Mouse (Mus musculus): ENCODE measurements at regions not wholly inside any gene's neighbourhood (a gene's known extent, or its start where the extent isn't known, plus 50 kb on each side); places are given as distances from the start of the nearest gene placed in this dataset.

GRCm38 (mm10) chr15:93705109-93705508 lies 109.4 kb upstream of the Prickle1 start:
- DNase-seq (ENCODE audit: low spot score), result no peak

DNA sequence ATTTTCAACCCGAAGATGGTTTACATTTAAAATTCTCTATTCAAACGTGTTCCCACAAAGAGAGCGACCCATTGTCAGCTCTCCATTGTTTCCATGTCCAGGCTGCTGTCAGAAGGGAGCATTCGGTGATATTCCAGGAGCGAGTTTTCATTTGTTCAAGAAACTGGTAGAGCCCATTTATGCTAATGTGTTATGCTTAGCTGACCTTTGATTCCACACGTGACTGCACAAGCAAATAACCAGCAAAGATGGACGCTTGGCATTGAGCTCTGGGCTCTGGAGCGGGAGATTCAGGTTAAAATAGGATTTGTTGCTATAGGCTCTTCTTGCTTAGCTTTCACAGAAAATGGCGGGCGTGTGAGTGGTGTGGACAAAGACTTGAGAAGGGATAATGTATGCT lies 105.3 kb upstream of the Prickle1 start:
- DNase-seq (ENCODE audit: low spot score), result no peak

DNA sequence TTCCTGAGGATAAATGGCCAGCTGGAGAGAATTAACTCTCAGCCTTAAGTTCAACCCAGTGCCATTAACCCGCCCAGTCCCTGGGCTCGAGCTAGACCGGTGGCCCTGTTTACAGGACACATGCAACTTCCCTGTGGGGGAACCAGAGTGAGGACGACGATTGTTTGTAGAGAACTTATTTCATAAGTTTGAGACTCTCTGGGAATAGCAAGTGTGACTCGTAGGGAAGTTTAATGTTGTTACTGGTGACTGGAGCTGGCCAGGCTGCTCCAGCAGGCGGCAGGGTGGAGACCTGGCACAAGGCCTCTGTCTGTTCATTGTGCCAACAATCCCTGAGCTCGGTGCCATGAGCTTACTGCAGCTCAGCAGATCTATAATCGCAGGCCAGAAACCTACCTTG lies 104.3 kb upstream of the Prickle1 start:
- DNase-seq (ENCODE audit: low spot score), result no peak

GRCm38 (mm10) chr15:93698182-93698822 lies 102.6 kb upstream of the Prickle1 start:
- DNase-seq (ENCODE audit: low spot score), result peak; percentile 38

- DNase-seq (ENCODE audit: low spot score), result no peak
Observed at GRCm38 (mm10) chr15:93690717-93691116, 95.0 kb upstream of the Prickle1 start.

- DNase-seq (ENCODE audit: low spot score), result no peak
Observed at GRCm38 (mm10) chr15:93690011-93690410, 94.3 kb upstream of the Prickle1 start.

GRCm38 (mm10) chr15:93686385-93686784 lies 90.7 kb upstream of the Prickle1 start:
- DNase-seq (ENCODE audit: low spot score), result no peak

DNA sequence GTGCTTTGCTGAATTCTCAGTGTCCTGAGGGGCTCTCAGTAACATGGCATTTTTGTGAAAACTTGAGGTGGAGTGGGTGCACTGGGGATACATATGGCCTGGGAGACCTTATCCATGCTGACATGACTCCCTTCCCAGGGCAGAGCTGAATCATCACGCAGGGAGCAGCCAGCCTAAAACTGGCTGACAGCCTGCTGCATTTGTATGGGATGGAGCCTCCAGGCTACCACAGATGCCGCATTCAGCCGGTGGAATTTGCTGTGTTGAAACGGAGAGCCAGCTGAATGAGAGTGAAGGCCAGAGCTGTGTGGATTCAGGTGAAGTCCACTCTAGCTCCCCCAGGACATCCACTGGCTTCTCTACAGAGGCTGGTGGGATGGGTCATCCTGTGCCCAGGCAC lies 85.9 kb upstream of the Prickle1 start:
- DNase-seq (ENCODE audit: low spot score), result no peak

DNA sequence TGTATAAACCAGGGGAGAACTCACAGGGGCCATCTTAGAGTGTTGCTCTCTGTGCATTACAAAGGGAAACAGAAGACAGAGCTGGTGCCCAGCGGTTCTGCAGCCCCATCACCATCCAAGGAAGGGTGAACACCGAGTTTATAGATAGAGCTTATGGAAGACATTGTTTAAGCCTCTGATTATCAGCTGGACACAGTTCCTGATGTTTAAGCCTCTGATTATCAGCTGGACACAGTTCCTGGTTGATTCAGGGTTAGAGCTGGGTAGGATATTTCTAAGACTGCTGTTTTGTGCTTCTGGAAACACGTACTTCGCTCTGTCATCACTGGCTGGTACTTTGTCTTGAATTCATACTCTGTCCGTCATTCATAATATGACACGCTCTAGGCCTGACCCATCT lies 79.9 kb upstream of the Prickle1 start:
- no peak for DNase-seq (ENCODE audit: low spot score)

- no peak for DNase-seq (ENCODE audit: low spot score)
Observed at GRCm38 (mm10) chr15:93673976-93674375, 78.3 kb upstream of the Prickle1 start.

DNA sequence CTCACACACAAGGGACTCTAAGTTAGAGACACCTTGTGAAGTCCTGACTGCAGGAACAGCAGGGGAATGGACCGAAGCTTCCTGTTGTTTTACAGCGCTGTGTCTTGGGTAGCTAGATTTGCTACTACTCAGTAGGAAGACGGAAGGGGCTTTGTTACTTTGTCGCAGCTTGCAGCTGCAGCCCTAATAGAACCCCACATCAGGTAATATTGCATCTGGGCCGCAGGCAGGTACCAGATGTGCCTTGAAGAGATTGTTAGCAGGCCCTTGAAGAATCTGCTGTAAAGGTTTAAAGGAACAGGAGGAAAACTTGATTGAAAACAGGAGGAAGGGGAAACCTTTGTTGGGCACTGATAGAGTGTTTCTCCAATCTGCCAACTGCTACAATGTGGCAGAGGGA lies 68.2 kb upstream of the Prickle1 start:
- no peak for DNase-seq (ENCODE audit: low spot score)

- DNase-seq (ENCODE audit: low spot score), result no peak
Observed at GRCm38 (mm10) chr15:93662601-93663000, 66.9 kb upstream of the Prickle1 start.

DNA sequence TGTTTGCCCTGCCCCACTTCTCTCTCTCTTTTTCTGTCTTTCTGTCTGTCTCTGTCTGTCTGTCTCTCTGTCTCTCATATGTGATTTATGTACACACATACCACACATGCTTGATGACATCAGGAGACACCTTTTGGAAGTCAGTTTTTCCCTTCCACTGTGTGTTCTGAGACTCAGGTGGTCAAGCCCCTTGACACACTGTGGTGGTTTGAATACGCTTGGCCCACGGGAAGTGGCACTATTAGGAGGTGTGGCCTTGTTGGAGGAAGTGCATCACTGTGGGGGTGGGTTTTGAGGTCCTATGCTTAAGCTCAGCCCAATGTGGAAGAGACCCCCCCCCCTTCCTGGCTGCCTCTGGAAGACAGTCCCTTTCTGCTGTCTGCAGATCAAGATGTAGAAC lies 66.1 kb upstream of the Prickle1 start:
- no peak for DNase-seq (ENCODE audit: low spot score)

DNA sequence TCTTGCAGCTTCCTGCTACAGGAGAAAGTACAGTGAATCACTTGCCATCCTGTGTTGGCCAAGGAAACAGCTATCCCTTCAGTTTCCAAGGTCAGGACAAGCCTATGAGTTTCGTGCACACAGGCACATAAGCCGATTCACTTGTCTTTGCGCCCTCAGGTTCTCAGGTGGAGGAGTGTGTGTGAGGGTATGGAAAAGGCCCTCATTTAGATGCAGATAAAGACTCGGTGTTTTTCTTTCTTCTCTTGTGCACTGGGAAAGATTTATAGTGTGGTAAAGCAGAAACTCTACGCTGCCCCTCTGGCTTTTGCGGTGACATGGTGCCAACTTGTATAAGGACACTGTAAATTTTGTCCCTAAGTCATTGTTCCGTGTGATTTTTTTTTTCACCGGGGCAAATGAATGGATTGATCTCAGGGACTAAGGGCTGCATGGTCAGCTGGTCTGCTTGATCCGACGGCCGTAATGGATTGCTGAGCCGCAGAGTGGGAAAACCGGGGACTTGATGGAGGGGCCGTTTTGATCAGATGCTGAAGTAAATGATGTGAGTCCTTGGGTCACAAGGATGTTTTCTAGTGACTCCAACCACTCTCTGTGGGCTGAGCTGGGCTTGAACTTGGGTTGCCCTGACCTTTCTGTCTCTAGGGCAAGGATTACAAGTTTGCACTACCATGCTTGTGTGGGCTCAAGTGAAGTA lies 65.4 kb upstream of the Prickle1 start:
- no peak for DNase-seq (ENCODE audit: low spot score)

GRCm38 (mm10) chr15:93657171-93657570 lies 61.5 kb upstream of the Prickle1 start:
- no peak for DNase-seq (ENCODE audit: low spot score)

- no peak for DNase-seq (ENCODE audit: low spot score)
Observed at GRCm38 (mm10) chr15:93656713-93657112, 61.0 kb upstream of the Prickle1 start.

DNA sequence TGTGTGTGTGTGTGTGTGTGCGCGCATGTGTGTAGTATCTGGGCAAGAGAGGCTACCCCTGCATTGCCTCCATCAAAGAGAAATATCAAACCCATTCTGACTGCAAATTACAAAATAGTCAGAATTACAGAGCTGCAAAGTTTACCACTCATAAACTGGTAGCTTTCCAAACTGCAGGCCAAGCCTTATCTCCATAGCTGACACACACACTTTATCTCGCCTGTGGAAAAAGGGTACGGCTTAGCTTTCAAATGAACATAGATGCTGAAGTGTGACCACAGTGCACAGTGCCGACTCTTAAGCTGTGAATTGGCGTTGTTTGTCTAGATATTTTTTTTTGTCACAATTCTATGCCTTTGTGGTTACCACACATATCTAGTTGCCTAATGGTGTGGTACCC lies 60.1 kb upstream of the Prickle1 start:
- no peak for DNase-seq (ENCODE audit: low spot score)

DNA sequence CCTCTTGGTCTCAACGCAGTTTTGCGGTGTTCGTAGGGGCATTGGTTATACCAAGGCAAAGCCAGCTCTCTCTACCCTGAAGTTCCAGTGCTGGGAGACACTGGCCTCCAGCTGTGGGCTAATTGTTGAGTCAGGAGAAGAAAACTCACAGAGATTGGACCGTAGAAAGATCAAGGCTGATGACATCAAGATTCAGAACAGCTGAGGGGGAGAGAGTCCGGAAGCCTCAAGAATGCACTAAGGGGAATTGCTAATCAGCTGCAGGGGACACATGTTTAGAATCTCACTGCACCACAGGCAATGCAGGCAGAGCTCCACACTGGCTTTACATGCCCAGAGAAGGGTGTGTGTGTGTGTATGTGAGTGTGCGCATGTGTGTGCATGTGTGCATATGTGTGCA lies 59.6 kb upstream of the Prickle1 start:
- DNase-seq (ENCODE audit: low spot score), result no peak

- no peak for DNase-seq (ENCODE audit: low spot score)
Observed at GRCm38 (mm10) chr15:93653378-93653777, 57.7 kb upstream of the Prickle1 start.

DNA sequence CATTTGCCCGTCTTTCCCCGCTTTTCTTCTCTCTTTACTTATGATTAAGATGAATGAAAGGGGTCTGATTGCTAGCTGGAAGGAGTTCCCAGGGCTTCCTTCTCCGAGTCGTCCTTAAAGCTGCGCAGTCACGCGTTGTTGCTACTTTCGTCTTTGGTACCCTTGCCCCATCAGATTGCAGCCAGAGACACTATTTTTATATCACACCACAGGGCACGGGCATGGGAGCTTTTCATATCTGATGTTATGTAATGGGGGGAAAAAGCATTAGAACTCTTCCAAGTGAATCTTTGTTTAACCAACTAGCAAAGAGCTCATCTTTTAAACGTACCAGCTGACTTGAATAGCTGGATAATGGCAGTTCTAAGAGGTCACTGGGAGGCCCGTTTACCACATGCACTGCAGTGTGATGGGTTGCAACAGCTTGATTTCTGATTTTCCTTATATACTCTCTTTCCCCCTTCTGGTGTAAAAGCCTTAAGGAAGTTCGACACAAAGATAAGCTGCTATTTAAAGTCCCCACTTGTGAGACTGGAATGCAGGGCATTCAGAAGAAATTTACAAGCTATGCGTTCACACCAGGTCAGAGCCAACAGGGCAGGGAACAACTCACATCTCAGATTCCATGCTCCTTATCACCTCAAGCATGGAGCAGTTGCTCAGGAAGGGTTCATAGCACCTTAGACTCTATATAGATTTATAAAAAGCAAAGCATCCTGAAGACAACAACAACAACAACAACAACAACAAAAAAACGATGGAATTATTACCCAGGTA lies 55.5 kb upstream of the Prickle1 start:
- no peak for DNase-seq (ENCODE audit: low spot score)

DNA sequence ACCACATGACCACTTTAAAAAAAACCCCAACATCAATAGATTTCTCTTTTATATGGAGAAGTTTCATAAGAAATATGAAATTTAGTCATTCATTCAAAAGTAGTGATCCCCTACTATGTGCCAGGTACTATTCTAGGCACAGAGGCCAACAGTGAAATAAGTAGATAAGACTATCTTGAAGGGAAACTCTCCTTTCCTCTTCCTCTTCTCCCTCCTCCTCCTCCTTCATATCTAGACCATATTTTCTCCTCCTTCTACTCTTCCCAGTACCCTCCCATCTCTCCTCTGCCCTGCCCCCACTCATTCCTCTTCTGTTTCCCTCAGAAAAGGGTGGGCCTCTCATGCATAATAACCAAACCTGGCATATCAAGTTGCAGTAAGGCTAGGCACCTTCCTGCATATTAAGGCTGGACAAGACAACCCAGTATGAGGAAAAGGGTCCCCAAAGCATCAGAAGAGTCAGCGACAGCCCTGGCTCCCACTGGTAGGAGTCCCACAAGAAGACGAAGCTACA lies 54.4 kb upstream of the Prickle1 start:
- DNase-seq (ENCODE audit: low spot score), result no peak

DNA sequence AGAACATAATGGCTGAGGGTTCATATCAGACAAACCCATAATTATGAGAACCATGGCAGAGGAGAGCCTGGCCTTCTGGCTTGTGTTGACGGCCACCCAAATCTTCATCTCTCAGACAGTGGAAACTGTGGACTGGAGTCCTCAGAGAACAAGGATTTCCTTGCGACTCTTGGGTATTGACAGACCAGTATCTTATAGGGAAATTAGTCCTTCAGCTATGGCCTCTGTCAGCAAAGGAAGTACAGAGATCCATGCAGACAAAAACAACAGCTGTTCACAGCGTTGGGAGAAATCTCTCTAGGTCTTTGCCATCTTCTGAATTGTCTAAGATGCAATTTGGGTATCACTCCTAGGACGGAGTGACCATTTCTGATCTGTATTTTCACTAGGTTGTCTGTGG lies 53.0 kb upstream of the Prickle1 start:
- DNase-seq (ENCODE audit: low spot score), result no peak

- no peak for DNase-seq (ENCODE audit: low spot score)
Observed at GRCm38 (mm10) chr15:93646820-93647219, 51.1 kb upstream of the Prickle1 start.

Data from testis, postnatal 14 days (tissue).